Mouse (Mus musculus) intestine, embryonic 15.5 days (tissue): ENCODE results near the gene Cadps. TPM values are rescaled to one million over a fixed set of nuclear protein-coding genes. Genes with fewer than 3 reads are reported as not detected.

Experiments used
- ATAC-seq: fragments of 200-750 bp; cut with Nextera tagmentation; 2 replicates; pipeline ENCODE4 v1.8.0; 2017; ENCODE audit warnings: moderate TSS enrichment, moderate library complexity
- H3K27ac ChIP-seq: fragments of 300-500 bp; sonication (generic); 2 replicates; pipeline ENCODE4 v1.5.1; 2015; ENCODE audit warnings: mild to moderate bottlenecking, inconsistent platforms
- H3K27me3 ChIP-seq: fragments of 300-500 bp; sonication (generic); replicated peaks from 2 replicates; pipeline ENCODE4 v1.6.1; 2015; ENCODE audit warnings: inconsistent platforms
- H3K36me3 ChIP-seq: fragments of 300-500 bp; sonication (generic); 2 replicates; pipeline ENCODE4 v1.6.1; 2015; ENCODE audit warnings: inconsistent platforms
- H3K4me1 ChIP-seq: fragments of 300-500 bp; sonication (generic); replicated peaks from 2 replicates; pipeline ENCODE4 v1.6.1; 2015; ENCODE audit warnings: inconsistent platforms
- H3K4me2 ChIP-seq: fragments of 300-500 bp; sonication (generic); replicated peaks from 2 replicates; pipeline ENCODE4 v1.6.1; 2015; ENCODE audit warnings: mild to moderate bottlenecking, inconsistent platforms
- H3K4me3 ChIP-seq: fragments of 300-500 bp; sonication (generic); replicated peaks from 2 replicates; pipeline ENCODE4 v1.5.1; 2015; ENCODE audit warnings: inconsistent platforms
- H3K9ac ChIP-seq: fragments of 300-500 bp; sonication (generic); 2 replicates; pipeline ENCODE4 v1.6.1; 2015; ENCODE audit warnings: inconsistent platforms
- H3K9me3 ChIP-seq: fragments of 300-500 bp; sonication (generic); 2 replicates; pipeline ENCODE4 v1.6.1; 2016; ENCODE audit warnings: inconsistent platforms
- WGBS: fragments of 180-500 bp; shearing (Covaris S2); methylation state at CpG from one replicate; pipeline ENCODE4 v1.1.7; 2015; 5-methylcytosine and 5-hydroxymethylcytosine counted together
- polyA plus RNA-seq: library from polyadenylated mRNA; unstranded; fragments of >200 nt; fragmentation: Nextera tagmentation; extraction: Ambion mirVana; gene quantifications from 2 replicates; pipeline ENCODE4 v1.2.1, GENCODE M21; 2015

Cadps gene
- polyA plus RNA-seq, 1 experiment from 2014 or later, result 2.5 TPM

DNA sequence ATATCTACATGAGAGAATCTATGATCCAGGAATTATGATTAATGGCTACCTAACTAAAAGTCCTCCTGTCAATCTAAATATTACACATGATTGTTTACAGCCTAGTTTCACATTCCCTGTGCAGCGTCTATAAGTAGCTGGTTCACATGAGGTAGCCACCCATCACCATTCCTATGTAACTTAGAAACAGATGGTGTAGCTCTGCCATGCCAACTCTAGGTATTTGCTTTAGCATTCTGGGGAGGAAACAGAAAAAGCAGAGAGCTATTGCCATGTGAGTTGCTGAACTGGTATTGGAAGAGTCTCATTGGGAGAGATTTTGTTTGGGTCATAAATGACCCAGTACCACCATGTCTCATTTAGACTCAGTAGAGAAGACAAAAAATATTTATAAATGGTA, 4.4 kb downstream of the Cadps start:
- Histone ChIP-seq H3K27me3 (peaks cover 16% of the 10 kb centered on the region), H3K36me3 (no peaks in the 10 kb centered on the region), H3K4me2 (no peak overlapping the region), H3K27ac (no peak overlapping the region), H3K4me3 (no peak overlapping the region), H3K9ac (no peak overlapping the region), H3K4me1 (peaks cover 15% of the 10 kb centered on the region), H3K9me3 (no peaks in the 10 kb centered on the region)
- ATAC-seq, result no peak
- 73% methylated on average over 1 of the region's 1 CpGs for WGBS

DNA sequence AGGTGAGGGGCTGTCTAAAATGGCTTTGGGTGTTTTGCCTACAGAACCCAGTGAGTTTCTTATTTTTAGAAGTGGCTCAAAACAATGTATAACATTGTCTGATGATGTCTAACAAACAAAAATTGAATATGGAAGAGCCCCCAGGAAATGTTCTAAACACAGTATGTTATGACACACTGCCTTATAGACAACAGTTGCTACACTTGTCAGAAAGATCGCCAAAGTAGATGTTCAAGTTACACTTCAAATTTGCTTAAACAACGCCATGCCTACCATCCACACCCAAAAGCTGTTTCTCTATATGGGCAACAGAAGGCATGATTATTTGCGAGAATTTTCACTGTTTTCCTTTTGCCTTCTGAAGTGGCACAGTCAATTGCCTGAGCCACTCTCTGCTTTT, 10.8 kb downstream of the Cadps start:
- Histone ChIP-seq H3K27me3 (no peaks in the 10 kb centered on the region), H3K4me2 (no peak overlapping the region), H3K9ac (no peak overlapping the region), H3K4me1 (no peaks in the 10 kb centered on the region), H3K27ac (no peak overlapping the region), H3K9me3 (no peaks in the 10 kb centered on the region), H3K4me3 (no peak overlapping the region), H3K36me3 (no peaks in the 10 kb centered on the region)
- 85% methylated on average over 3 of the region's 3 CpGs for WGBS
- ATAC-seq, result no peak

DNA sequence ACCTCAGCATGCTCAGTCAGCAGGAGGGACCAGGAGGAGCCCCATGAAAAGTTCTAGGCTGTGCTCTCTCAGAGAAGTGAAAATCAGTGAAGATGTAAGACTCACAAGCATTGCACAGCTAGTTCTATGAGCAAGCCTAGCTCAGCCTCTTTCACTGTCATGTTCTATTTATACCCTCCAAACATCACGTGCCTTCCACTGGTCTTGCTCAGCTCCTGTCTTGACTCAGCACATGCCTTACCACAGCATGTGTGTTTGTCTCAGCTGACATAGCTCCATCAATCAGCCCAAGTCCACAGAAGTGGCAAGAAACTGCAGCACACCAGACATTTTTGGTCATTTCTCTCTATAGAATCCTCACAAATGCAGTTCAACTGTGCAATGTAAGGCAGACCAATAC, 19.9 kb downstream of the Cadps start:
- no peak overlapping the region for H3K4me3 ChIP-seq
- H3K27ac ChIP-seq, result no peak overlapping the region
- no peaks in the 10 kb centered on the region for H3K9me3 ChIP-seq
- no peaks in the 10 kb centered on the region for H3K27me3 ChIP-seq
- H3K9ac ChIP-seq, result no peak overlapping the region
- H3K36me3 ChIP-seq, result no peaks in the 10 kb centered on the region
- no peak for ATAC-seq
- WGBS, result 40% methylated on average over 1 of the region's 1 CpGs
- H3K4me2 ChIP-seq, result no peak overlapping the region
- H3K4me1 ChIP-seq, result no peaks in the 10 kb centered on the region

DNA sequence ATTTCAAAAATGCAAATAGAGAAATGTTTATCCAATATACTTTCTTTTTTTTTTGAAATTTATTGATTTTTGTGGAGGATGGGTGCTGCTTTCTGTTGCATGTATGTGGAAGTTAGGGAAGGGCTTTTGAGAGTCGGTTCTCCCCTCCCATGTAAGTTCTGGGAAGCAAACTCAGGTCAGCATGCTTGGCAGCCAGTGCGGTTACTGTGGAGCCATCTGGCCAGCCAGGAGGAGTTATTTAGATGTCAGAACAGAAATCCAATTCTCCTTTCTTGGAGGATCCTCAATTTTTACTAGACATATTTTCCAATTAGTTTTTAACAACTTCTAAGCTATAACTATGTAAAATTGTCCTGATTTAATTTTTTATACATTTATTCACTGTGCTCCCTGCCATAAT, 21.8 kb downstream of the Cadps start:
- Histone ChIP-seq H3K9ac (no peak overlapping the region), H3K4me2 (no peak overlapping the region), H3K4me1 (no peaks in the 10 kb centered on the region), H3K27me3 (no peaks in the 10 kb centered on the region), H3K9me3 (no peaks in the 10 kb centered on the region), H3K36me3 (no peaks in the 10 kb centered on the region), H3K4me3 (no peak overlapping the region), H3K27ac (no peak overlapping the region)
- 60% methylated on average over 2 of the region's 2 CpGs for WGBS
- ATAC-seq, result no peak

DNA sequence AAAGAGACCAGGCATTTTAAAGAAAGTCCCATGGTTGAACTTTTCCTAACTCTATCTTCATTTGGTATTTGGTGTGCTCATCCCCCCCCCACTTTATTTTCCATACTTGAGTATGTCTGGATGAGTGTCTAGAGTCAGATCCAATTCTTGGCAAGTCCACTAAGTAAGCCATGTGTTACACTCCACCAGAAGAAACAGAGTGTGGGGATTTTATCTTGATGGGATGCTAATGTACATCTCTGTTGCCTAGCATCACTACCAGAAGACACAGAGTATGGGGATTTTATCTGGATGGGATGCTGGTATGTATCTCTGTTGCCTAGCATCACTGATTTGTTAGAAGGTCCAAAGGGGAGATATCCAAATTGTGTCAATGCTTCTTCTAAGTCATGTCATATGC, 24.0 kb downstream of the Cadps start:
- Histone ChIP-seq H3K27me3 (no peaks in the 10 kb centered on the region), H3K9me3 (no peaks in the 10 kb centered on the region)
- ATAC-seq, result no peak

DNA sequence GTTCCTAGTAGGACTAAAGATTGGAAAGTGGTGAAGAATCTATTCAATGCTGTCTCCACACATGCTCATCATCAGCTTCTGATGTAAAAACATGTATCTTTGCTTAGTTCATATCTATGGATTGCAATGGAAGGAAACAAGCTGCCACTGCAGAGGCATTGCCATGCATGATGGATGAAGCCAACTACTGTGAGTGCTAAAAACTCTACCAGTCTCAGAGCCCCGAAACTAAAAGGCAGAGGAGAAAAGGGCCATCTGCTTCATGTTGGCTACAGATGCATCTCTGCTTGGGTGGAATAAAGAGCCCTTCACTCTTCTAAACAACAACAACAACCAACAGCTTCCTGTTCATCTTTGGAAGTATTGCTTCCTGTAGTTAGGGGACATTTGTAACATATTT, 38.6 kb downstream of the Cadps start:
- ATAC-seq, result no peak
- H3K27me3 ChIP-seq, result no peaks in the 10 kb centered on the region
- H3K4me2 ChIP-seq, result no peak overlapping the region
- no peak overlapping the region for H3K27ac ChIP-seq
- no peaks in the 10 kb centered on the region for H3K4me1 ChIP-seq
- no peaks in the 10 kb centered on the region for H3K9me3 ChIP-seq
- no peak overlapping the region for H3K9ac ChIP-seq
- no peaks in the 10 kb centered on the region for H3K36me3 ChIP-seq
- WGBS, result 61% methylated on average over 1 of the region's 1 CpGs
- H3K4me3 ChIP-seq, result no peak overlapping the region

More for the DNA sequence above, 24.0 kb downstream of the Cadps start:
- H3K36me3 ChIP-seq, result no peaks in the 10 kb centered on the region
- H3K9ac ChIP-seq, result no peak overlapping the region
- no peaks in the 10 kb centered on the region for H3K4me1 ChIP-seq
- H3K4me2 ChIP-seq, result no peak overlapping the region
- H3K4me3 ChIP-seq, result no peak overlapping the region
- H3K27ac ChIP-seq, result no peak overlapping the region

DNA sequence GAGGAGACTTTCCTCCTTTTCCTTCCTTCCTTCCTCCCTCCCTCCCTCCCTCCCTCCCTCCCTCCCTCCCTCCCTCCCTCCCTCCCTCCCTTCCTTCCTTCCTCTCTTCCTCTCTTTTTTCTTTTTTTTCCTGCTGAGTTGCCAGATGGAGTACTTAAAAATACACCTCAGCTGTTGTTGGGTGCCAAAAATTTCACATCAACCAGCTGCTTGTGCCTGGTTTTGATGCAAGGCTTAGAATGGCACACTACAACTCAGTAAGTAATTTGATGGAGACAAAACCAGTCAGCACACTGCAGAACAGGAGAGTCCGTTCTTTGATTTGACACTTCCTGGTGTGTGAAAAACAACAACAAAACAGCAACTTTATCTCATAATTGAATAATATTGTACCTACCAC, 42.9 kb downstream of the Cadps start:
- H3K36me3 ChIP-seq, result no peaks in the 10 kb centered on the region
- no peaks in the 10 kb centered on the region for H3K27me3 ChIP-seq
- H3K9me3 ChIP-seq, result no peaks in the 10 kb centered on the region
- ATAC-seq, result no peak
- no peak overlapping the region for H3K27ac ChIP-seq
- no peak overlapping the region for H3K4me3 ChIP-seq
- no peak overlapping the region for H3K4me2 ChIP-seq
- no peak overlapping the region for H3K9ac ChIP-seq
- H3K4me1 ChIP-seq, result no peaks in the 10 kb centered on the region
- 91% methylated on average over 1 of the region's 1 CpGs for WGBS

DNA sequence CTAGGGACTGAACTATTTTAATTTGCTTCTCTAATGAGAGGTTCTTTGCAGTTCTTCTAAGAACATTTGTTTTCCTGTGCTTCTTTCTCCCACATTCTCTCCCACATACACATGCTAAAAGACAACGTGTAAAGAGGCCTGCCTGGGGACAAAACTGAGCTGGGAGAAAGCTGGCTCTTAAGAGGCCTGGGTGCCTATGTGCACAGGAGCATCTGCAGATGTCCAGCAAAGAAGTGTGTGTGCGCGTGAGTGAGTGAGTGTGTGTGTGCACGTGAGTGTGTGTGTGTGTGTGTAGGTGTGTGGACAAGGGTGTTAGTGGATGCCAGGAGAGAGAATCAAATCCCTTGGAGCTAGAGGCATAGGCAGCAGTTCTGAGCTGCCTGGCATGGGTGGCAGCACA, 44.9 kb downstream of the Cadps start:
- 74% methylated on average over 4 of the region's 4 CpGs for WGBS
- H3K4me1 ChIP-seq, result no peaks in the 10 kb centered on the region
- no peak overlapping the region for H3K9ac ChIP-seq
- ATAC-seq, result no peak
- no peak overlapping the region for H3K4me2 ChIP-seq
- no peaks in the 10 kb centered on the region for H3K36me3 ChIP-seq
- no peak overlapping the region for H3K27ac ChIP-seq
- no peaks in the 10 kb centered on the region for H3K9me3 ChIP-seq
- H3K27me3 ChIP-seq, result no peaks in the 10 kb centered on the region
- H3K4me3 ChIP-seq, result no peak overlapping the region

DNA sequence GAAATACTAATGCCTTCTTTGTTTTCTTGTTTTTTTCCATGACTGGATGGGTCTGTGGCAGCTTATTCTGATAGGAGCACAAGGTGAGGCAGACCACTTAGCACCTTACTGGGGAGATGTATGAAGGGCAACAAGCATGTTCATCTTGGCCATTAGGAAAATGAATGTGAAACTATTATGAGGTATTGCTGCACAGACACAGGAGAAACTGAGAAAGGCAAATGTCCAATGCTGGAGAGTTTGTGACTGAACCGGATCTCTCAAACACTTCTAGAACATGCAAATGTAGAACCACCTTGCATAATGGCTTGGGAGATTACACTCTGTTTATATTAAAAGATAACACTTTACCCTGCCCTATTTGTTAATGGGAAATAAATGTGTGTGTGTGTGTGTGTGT, 54.0 kb downstream of the Cadps start:
- no peaks in the 10 kb centered on the region for H3K36me3 ChIP-seq
- ATAC-seq, result no peak
- H3K27ac ChIP-seq, result no peak overlapping the region
- no peak overlapping the region for H3K4me3 ChIP-seq
- H3K4me2 ChIP-seq, result no peak overlapping the region
- no peaks in the 10 kb centered on the region for H3K27me3 ChIP-seq
- H3K9ac ChIP-seq, result no peak overlapping the region
- H3K9me3 ChIP-seq, result no peaks in the 10 kb centered on the region
- no peaks in the 10 kb centered on the region for H3K4me1 ChIP-seq
- 62% methylated on average over 1 of the region's 1 CpGs for WGBS

DNA sequence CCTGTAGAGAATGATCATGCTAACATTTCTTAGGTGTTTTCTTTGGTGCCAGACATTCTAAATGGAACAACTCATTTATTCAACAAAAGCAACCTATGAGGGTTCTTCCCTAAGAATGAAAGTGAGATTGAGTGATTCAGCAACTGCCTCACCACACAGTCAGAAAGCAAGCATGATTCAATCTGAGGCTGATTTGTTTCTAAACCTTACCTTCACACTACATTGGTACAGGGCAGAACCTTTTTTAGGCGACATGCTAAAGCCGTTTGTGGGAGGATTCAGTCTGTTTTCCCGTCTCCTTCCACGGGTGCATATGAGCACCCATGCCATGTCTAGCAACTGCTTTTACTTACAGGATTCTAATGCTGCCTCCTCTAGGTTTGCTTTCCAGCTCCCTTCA, 69.6 kb downstream of the Cadps start:
- no peaks in the 10 kb centered on the region for H3K9me3 ChIP-seq
- H3K27me3 ChIP-seq, result no peaks in the 10 kb centered on the region
- no peak overlapping the region for H3K9ac ChIP-seq
- no peaks in the 10 kb centered on the region for H3K4me1 ChIP-seq
- H3K36me3 ChIP-seq, result no peaks in the 10 kb centered on the region
- no peak for ATAC-seq
- H3K27ac ChIP-seq, result no peak overlapping the region
- 82% methylated on average over 4 of the region's 4 CpGs for WGBS
- H3K4me2 ChIP-seq, result no peak overlapping the region
- H3K4me3 ChIP-seq, result no peak overlapping the region

DNA sequence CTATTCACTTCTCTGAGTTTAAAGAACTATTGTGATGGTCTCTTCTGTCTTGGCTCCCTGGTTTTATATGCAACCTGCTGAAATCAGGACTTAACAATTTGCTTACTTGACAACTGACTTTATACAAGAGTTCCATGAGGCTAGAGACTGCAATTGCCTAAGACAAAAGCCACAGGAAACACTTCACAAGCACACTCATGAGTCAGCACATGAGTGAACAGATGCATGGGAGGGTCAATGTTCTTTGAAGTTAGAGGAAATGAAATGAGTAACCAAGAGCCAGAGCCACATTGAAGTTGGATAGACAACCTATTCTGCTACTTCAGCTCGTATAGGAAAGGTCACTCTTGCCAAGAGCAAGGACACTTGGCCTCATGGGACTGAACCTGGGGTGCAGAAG, 71.1 kb downstream of the Cadps start:
- Histone ChIP-seq H3K27ac (no peak overlapping the region), H3K4me2 (no peak overlapping the region), H3K9ac (no peak overlapping the region), H3K36me3 (no peaks in the 10 kb centered on the region), H3K9me3 (no peaks in the 10 kb centered on the region), H3K4me3 (no peak overlapping the region), H3K4me1 (no peaks in the 10 kb centered on the region), H3K27me3 (no peaks in the 10 kb centered on the region)
- ATAC-seq, result no peak
- 59% methylated on average over 1 of the region's 1 CpGs for WGBS

DNA sequence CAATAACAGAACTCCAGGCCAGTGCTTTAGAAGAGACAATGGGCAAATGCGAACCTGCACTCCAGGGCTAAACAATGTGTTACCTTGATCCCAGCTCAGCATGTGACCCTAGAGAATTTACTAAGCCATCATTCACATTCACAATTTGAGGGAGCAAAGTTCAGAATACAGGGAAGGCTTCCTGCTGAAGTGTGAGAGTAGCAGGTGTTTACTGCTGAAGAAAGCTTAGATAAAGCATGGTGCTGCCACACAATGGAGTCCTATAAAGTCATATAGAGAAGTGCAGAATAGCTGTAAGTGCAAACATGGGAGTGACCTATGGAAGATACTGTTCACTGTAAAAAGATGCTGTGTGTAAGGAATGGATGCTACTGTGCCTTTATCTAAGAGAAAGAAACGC, 91.9 kb downstream of the Cadps start:
- ATAC-seq, result peak; percentile 82
- Histone ChIP-seq H3K4me3 (no peak overlapping the region), H3K27me3 (no peaks in the 10 kb centered on the region), H3K9me3 (no peaks in the 10 kb centered on the region), H3K27ac (no peak overlapping the region), H3K36me3 (no peaks in the 10 kb centered on the region), H3K4me1 (no peaks in the 10 kb centered on the region), H3K9ac (no peak overlapping the region), H3K4me2 (no peak overlapping the region)
- 76% methylated on average over 2 of the region's 2 CpGs for WGBS

DNA sequence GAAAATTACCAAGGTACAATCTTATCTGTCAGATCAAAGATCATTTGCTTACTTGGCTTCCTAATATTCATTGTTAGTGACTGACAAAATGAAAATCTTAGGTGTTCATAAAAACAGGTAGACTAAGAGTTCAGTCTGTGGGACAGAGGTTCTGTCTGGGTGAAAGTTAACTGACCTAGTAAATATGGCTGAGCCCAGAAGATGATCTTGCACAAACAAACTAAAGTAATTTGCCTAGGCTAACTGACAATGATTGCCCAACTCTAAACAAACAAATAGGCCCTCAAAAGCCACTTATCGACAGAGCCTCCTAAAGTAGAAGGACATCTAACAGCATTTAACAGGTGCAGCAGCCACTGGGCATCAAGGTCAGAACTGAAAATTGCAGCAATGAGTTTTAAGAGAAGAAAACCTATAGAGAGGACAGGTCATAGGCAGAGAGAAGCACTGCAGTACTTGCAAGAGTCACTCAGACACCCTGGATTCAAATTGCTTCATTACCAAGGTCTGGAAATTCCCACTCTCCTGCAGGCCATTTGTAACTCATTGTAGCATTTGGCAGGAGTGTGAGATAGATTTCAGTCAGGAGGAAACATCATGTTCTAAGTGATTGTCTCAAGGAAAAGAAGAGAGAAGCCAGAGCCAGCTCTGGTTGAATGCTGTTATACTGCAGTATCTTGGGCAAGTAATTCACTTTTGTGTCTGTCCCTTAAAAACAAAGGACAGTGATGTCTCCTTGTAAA, 100.3 kb downstream of the Cadps start:
- no peak overlapping the region for H3K9ac ChIP-seq

More for the DNA sequence above, 100.3 kb downstream of the Cadps start:
- Histone ChIP-seq H3K4me3 (no peak overlapping the region), H3K4me1 (no peaks in the 10 kb centered on the region), H3K27ac (no peak overlapping the region), H3K36me3 (no peaks in the 10 kb centered on the region), H3K27me3 (no peaks in the 10 kb centered on the region), H3K4me2 (no peak overlapping the region), H3K9me3 (no peaks in the 10 kb centered on the region)
- WGBS, result 57% methylated on average over 1 of the region's 1 CpGs
- no peak for ATAC-seq
